Mouse (Mus musculus) stomach, embryonic 15.5 days (tissue): ENCODE results near the gene Uso1. TPM values are rescaled to one million over a fixed set of nuclear protein-coding genes. Genes with fewer than 3 reads are reported as not detected.

ENCODE experiments used
- ATAC-seq: fragments of 200-750 bp; cut with Nextera tagmentation; 2 replicates; pipeline ENCODE4 v1.8.0; 2017; ENCODE audit warnings: low read depth, moderate number of reproducible peaks, moderate TSS enrichment; ENCODE audit not compliant: insufficient read depth, low FRiP score
- H3K27ac ChIP-seq: fragments of 300-500 bp; sonication (generic); 2 replicates; pipeline ENCODE4 v1.5.1; 2015; ENCODE audit warnings: mild to moderate bottlenecking, inconsistent platforms
- H3K27me3 ChIP-seq: fragments of 300-500 bp; sonication (generic); replicated peaks from 2 replicates; pipeline ENCODE4 v1.6.1; 2015; ENCODE audit warnings: inconsistent platforms
- H3K36me3 ChIP-seq: fragments of 300-500 bp; sonication (generic); 2 replicates; pipeline ENCODE4 v1.6.1; 2015; ENCODE audit warnings: inconsistent platforms
- H3K4me1 ChIP-seq: fragments of 300-500 bp; sonication (generic); 2 replicates; pipeline ENCODE4 v1.6.1; 2015; ENCODE audit warnings: inconsistent platforms
- H3K4me2 ChIP-seq: fragments of 300-500 bp; sonication (generic); 2 replicates; pipeline ENCODE4 v1.6.1; 2015; ENCODE audit warnings: mild to moderate bottlenecking, inconsistent platforms
- H3K4me3 ChIP-seq: fragments of 300-500 bp; sonication (generic); replicated peaks from 2 replicates; pipeline ENCODE4 v1.5.1; 2015; ENCODE audit warnings: inconsistent platforms
- H3K9ac ChIP-seq: fragments of 300-500 bp; sonication (generic); 2 replicates; pipeline ENCODE4 v1.6.1; 2015; ENCODE audit warnings: inconsistent platforms
- H3K9me3 ChIP-seq: fragments of 300-500 bp; sonication (generic); 2 replicates; pipeline ENCODE4 v1.6.1; 2016; ENCODE audit warnings: inconsistent platforms
- whole genome bisulfite sequencing: fragments of 180-500 bp; shearing (Covaris S2); methylation state at CpG from one replicate; pipeline ENCODE4 v1.1.7; 2015; 5-methylcytosine and 5-hydroxymethylcytosine counted together
- polyA plus RNA-seq: library from polyadenylated mRNA; unstranded; fragments of >200 nt; fragmentation: Nextera tagmentation; extraction: Ambion mirVana; gene quantifications from 2 replicates; pipeline ENCODE4 v1.2.1, GENCODE M21; 2015

The Uso1 gene
- polyA plus RNA-seq, 1 experiment from 2014 or later = 46.0 TPM

GRCm38 (mm10) chr5:92205706-92206105 lies 68.0 kb downstream of the Uso1 start:
- peaks cover 10% of the 10 kb centered on the region for H3K36me3 ChIP-seq
- no peak overlapping the region for H3K9ac ChIP-seq
- no peak overlapping the region for H3K27ac ChIP-seq
- H3K4me2 ChIP-seq = no peak overlapping the region
- WGBS = 78% methylated on average over 5 of the region's 5 CpGs
- H3K9me3 ChIP-seq = no peaks in the 10 kb centered on the region
- no peak for ATAC-seq
- H3K4me3 ChIP-seq = no peak overlapping the region
- H3K27me3 ChIP-seq = no peaks in the 10 kb centered on the region
- no peaks in the 10 kb centered on the region; the same call in 1 of the 2 replicates for H3K4me1 ChIP-seq

DNA sequence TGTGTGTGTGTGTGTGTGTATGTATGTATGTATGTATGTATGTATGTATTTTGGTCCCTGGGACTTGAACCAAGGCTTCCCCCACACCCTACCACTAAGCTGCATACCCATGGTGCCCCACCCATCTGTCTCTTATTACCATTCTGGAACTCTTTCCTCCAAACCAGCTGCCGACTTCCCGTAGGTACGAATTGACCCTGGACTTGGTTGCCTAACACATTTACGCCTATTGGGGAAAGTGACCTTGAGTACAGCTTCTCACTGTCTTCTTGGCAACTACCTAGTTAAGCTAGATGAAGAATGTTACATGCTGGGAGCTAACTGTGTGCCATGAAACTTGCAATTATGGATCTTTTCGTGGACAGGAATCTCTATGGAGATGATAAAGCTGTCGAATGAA lies 68.4 kb downstream of the Uso1 start:
- no peak for ATAC-seq
- WGBS = 86% methylated on average over 6 of the region's 6 CpGs
- no peaks in the 10 kb centered on the region; the same call in 1 of the 2 replicates for H3K4me1 ChIP-seq
- no peaks in the 10 kb centered on the region for H3K9me3 ChIP-seq
- H3K36me3 ChIP-seq = peaks cover 8% of the 10 kb centered on the region
- H3K27ac ChIP-seq = no peak overlapping the region
- no peak overlapping the region for H3K4me2 ChIP-seq
- no peak overlapping the region for H3K9ac ChIP-seq
- no peaks in the 10 kb centered on the region for H3K27me3 ChIP-seq
- H3K4me3 ChIP-seq = no peak overlapping the region

DNA sequence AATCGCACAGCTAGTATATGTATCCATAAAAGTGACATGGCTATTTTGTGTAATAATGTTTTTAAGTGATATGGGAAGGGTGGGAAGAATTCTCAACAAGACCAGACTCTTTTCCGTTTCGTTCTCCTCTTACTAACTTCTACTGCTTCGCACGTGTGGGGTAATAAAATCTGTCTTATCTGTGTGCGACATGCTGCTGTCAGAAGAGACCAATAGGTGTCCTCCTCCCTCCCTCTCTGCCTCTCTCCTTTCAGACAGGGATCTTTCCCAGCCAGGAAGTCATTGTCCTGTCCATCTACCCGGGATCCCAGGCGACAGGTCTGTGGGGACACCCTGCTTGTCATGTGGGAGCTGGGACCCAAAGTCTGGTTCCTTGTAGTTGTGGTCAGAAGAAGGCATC lies 72.5 kb downstream of the Uso1 start:
- Histone ChIP-seq H3K4me2 (no peak overlapping the region), H3K9me3 (no peaks in the 10 kb centered on the region), H3K4me3 (no peak overlapping the region), H3K9ac (no peak overlapping the region), H3K27me3 (no peaks in the 10 kb centered on the region), H3K36me3 (no peaks in the 10 kb centered on the region), H3K4me1 (no peaks in the 10 kb centered on the region; the same call in 1 of the 2 replicates), H3K27ac (no peak overlapping the region)
- no peak for ATAC-seq
- 69% methylated on average over 8 of the region's 8 CpGs for WGBS

DNA sequence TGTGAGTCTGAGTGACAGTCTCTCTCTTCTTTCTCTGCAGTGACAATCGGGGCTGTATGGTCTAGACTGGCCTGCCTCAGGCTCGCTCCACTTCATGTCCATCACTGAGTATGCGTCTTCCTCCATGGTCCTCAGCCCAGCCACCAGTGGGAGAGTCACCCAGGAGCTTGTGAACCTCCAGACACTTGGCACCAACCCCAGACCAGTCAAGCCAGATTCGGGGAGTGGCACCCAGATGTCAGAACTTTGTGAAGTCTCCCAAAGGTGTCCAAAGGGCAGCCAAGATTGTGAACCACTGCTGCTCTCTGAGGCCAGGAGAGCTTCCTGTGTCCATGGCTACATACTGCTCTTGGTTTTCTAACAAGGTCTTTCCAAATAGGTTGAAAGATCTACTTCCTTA lies 74.5 kb downstream of the Uso1 start:
- Histone ChIP-seq H3K9ac (no peak overlapping the region), H3K27me3 (no peaks in the 10 kb centered on the region), H3K36me3 (no peaks in the 10 kb centered on the region), H3K9me3 (no peaks in the 10 kb centered on the region), H3K27ac (no peak overlapping the region), H3K4me2 (no peak overlapping the region), H3K4me3 (no peak overlapping the region), H3K4me1 (no peaks in the 10 kb centered on the region)
- 90% methylated on average over 4 of the region's 4 CpGs for WGBS
- ATAC-seq = no peak

DNA sequence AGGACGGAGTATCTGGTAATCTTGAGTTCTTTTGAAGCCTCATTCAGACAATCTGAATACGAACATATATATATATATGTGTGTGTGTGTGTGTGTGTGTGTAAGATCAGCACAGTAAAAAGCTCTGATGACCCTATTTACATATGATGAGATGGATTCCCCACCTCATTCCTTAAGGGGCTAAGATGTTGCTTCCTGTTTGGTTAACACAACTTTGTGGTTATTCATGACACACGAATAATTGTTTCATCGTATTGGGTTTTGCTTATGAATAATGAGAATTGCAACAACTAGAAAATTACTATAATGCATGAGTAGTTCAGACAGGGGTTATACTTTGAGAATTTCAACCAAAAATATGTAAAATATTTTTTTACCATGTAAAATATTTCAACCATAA lies 77.6 kb downstream of the Uso1 start, which contains the start of gene U90926:
Gene U90926 (minus strand): TSS at position 101 of the 400 bp plus-strand sequence.
- no peaks in the 10 kb centered on the region for H3K36me3 ChIP-seq
- no peaks in the 10 kb centered on the region for H3K9me3 ChIP-seq
- no peak within 1 kb of the TSS for H3K4me2 ChIP-seq
- H3K9ac ChIP-seq = no peak within 1 kb of the TSS
- no peak within 1 kb of the TSS for H3K4me3 ChIP-seq
- H3K27me3 ChIP-seq = no peaks in the 10 kb centered on the region
- 84% methylated on average over 4 of the region's 4 CpGs for WGBS
- H3K4me1 ChIP-seq = no peaks in the 10 kb centered on the region
- ATAC-seq = no peak
- H3K27ac ChIP-seq = no peak within 1 kb of the TSS

DNA sequence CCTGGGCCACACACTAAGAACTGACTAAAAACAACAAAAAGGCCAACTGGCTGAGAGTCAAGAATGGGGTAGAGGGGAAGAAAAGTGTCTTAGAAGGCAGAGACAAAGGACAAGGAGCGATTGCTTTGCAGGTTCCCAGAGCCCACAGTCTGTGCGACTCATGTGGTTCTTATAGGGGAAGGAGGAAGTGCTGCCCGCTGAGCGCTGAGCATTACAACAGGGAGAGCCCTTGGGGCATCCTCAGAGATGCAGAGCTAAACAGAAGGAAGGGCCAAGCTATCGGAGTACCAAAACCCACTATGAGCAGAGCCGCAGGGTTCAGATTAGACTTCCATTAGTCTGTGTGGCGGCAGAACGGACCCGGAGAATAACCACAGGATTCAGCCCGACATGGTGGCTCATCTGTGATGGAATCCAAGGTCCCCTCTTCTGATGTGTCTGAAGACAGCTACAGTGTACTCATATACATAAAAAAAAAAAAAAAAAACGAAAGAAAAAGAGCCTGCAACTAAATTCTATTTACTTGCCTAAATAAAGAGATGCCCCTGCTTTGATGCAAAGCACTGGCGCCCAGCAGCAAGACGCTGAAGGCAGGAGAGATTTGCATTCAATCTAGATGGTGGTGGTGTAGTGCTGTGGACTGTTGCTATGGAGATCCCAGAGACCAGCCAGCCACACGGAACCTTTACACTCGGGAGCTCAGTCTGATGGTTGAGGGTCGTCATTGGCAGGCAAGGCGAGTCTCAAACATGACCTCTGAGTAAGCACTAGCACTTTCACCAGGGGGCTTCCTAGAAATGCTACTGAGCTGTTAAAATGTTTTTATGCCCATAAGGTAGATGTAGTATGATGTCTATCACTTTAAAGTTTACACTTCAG lies 81.4 kb downstream of the Uso1 start:
- H3K36me3 ChIP-seq = no peaks in the 10 kb centered on the region
- no peak overlapping the region for H3K27ac ChIP-seq
- H3K27me3 ChIP-seq = no peaks in the 10 kb centered on the region
- H3K9ac ChIP-seq = no peak overlapping the region
- H3K4me1 ChIP-seq = no peaks in the 10 kb centered on the region
- H3K4me3 ChIP-seq = no peak overlapping the region
- WGBS = 57% methylated on average over 17 of the region's 17 CpGs
- no peak for ATAC-seq
- H3K4me2 ChIP-seq = no peak overlapping the region
- H3K9me3 ChIP-seq = no peaks in the 10 kb centered on the region

DNA sequence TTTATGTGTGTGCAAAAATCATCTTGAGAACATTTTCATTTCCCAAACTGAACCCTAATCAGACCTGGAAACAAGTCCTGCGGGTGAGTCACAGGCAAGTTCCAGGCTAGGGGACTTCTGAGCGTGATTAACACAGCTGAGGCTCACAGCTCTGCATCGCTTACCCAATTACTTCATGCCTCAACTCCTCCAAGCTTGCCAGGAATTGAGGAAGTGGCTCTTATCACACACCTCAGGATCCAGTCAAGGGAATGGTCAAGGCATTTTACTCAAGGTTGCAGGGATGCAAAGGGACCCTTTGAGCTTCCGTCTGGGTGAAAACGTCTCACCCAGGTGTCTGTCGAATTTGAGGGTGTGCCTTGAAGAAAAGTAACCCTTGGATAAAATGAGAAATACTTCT lies 82.1 kb downstream of the Uso1 start:
- no peaks in the 10 kb centered on the region for H3K27me3 ChIP-seq
- H3K4me3 ChIP-seq = no peak overlapping the region
- H3K36me3 ChIP-seq = no peaks in the 10 kb centered on the region
- no peak overlapping the region for H3K4me2 ChIP-seq
- WGBS = 63% methylated on average over 6 of the region's 6 CpGs
- no peak for ATAC-seq
- H3K9ac ChIP-seq = no peak overlapping the region
- H3K27ac ChIP-seq = no peak overlapping the region
- H3K9me3 ChIP-seq = no peaks in the 10 kb centered on the region
- H3K4me1 ChIP-seq = no peaks in the 10 kb centered on the region

GRCm38 (mm10) chr5:92220287-92220902 lies 82.7 kb downstream of the Uso1 start:
- no peak overlapping the region for H3K27ac ChIP-seq
- H3K4me2 ChIP-seq = no peak overlapping the region
- no peaks in the 10 kb centered on the region for H3K9me3 ChIP-seq
- no peaks in the 10 kb centered on the region for H3K36me3 ChIP-seq
- no peak overlapping the region for H3K9ac ChIP-seq
- H3K27me3 ChIP-seq = no peaks in the 10 kb centered on the region
- no peaks in the 10 kb centered on the region for H3K4me1 ChIP-seq
- H3K4me3 ChIP-seq = no peak overlapping the region
- ATAC-seq = no peak
- WGBS = 86% methylated on average over 8 of the region's 8 CpGs

DNA sequence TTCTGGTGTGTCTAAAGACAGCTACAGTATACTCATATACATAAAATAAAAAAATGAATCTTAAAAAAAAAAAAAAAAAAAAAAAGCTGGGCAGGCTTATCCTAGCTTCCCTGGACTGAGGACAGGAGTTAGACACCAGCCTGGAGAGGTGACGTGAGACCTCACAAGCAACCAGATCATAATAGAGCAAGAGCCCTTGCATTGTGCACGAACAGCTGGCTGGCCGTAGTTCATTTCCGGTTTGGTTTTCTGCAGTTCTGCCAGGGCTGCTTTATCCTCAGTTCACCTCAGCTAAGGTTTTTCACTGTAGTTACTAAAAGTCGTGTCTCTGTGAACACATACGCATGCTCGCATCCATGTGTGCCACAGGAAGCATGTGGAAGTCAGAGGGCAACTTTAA lies 90.0 kb downstream of the Uso1 start:
- Histone ChIP-seq H3K36me3 (no peaks in the 10 kb centered on the region), H3K27ac (no peak overlapping the region), H3K4me3 (no peak overlapping the region), H3K9ac (no peak overlapping the region), H3K9me3 (no peaks in the 10 kb centered on the region), H3K27me3 (no peaks in the 10 kb centered on the region), H3K4me1 (no peaks in the 10 kb centered on the region), H3K4me2 (no peak overlapping the region)
- no peak for ATAC-seq
- WGBS = 73% methylated on average over 7 of the region's 7 CpGs

- Histone ChIP-seq H3K27me3 (no peaks in the 10 kb centered on the region), H3K36me3 (no peaks in the 10 kb centered on the region), H3K9ac (no peak overlapping the region), H3K4me2 (no peak overlapping the region), H3K4me1 (no peaks in the 10 kb centered on the region), H3K9me3 (no peaks in the 10 kb centered on the region), H3K27ac (no peak overlapping the region), H3K4me3 (no peak overlapping the region)
- no peak for ATAC-seq
- WGBS = 46% methylated on average over 10 of the region's 10 CpGs
These were observed 91.0 kb downstream of the Uso1 start for GRCm38 (mm10) chr5:92228776-92229175.

DNA sequence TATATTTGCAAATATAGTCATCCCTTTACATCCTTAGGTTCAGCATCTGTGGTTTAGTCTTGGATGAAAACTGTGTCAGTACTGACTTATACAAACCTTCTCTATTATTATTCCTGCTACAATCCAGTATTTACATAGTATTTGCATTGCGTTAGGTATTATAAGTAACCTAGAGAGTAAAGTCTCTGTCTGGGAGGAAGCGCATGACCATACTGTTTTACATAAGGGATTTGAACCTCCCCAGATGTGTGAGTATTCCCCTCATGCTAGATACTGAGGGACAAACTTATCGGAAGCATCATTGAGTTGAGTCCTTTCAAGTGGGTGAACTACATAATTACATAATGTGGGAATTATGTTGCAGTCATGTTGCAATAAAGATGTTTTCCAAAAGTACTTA lies 91.8 kb downstream of the Uso1 start:
- Histone ChIP-seq H3K4me1 (no peaks in the 10 kb centered on the region), H3K9me3 (no peaks in the 10 kb centered on the region), H3K9ac (no peak overlapping the region), H3K27me3 (no peaks in the 10 kb centered on the region), H3K27ac (no peak overlapping the region), H3K36me3 (no peaks in the 10 kb centered on the region), H3K4me3 (no peak overlapping the region), H3K4me2 (no peak overlapping the region)
- no peak for ATAC-seq
- WGBS = 91% methylated on average over 3 of the region's 3 CpGs

DNA sequence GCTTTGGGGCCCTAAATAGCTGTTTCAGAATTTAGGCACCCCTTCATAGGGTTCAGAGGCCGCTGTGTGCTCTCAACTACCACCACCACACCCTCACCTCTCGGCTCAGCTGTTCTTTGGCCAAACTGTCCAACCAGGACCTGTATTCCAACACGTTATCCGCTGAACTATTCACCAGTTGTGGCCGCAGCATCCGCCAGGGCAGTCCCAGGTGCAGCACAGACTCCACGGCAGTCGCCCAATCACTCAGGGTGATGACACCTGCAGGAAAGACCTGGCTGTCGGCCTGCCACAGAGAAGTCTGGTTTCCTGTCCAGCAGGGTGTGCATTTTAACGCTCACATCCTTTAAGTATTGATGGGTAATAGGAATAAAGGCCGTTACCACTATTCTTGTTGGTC lies 92.6 kb downstream of the Uso1 start:
- Histone ChIP-seq H3K27ac (no peak overlapping the region), H3K4me1 (0 out of 2 replicates have a peak, but pooled peaks cover 5% of the 10 kb centered on the region), H3K9me3 (no peaks in the 10 kb centered on the region), H3K36me3 (no peaks in the 10 kb centered on the region), H3K27me3 (no peaks in the 10 kb centered on the region), H3K4me3 (no peak overlapping the region), H3K4me2 (no peak overlapping the region), H3K9ac (no peak overlapping the region)
- no peak for ATAC-seq
- 78% methylated on average over 11 of the region's 11 CpGs for WGBS
